Comparison of ENCODE assay signal across 7 mouse cellular contexts in the genomic region with DNA sequence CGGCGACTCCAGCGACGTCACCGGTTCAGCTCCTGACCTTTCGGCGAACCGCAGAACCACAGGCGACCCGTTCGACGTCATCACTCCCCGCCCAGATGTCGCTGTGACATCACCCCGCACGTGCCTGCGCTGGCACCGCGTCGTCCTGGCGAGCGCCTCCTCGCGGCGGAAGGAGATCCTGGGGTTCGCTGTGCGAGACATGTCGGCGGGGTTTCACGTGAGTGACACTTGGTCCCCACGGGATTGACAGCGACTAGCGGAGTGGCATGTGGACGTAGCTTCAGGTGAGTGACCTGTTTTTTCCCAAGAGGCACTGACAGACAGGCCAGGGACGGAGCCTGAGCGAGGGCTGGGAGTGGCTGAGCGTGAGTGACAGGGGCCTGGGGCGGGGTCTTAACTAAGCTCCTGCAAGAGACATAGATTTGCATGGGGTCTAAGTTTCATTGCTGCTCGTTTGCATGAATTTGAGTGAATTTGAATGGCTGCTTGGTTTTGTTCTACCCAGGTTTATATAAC.
A peak's percentile ranks its signal among the peaks of the same experiment; 100 is the strongest.
DNase-seq lines count a peak whose midpoint lies in the region; ATAC-seq and TF ChIP-seq lines count a peak whose summit lies in the region.

No protein-coding gene starts in this region.

- no peaks in the 10 kb centered on the region for H3K4me1 ChIP-seq in embryonic facial prominence, embryonic 10.5 days
- no peaks in the 10 kb centered on the region for H3K4me1 ChIP-seq in limb, embryonic 10.5 days
- H3K4me1 ChIP-seq in midbrain, embryonic 13.5 days (replicated peaks): peaks cover 7% of the 10 kb centered on the region; the same call in 1 of the 2 replicates
- no peaks in the 10 kb centered on the region for H3K4me1 ChIP-seq in spleen, adult 2 months (ENCODE audit: control insufficient read depth, insufficient read depth, insufficient read length)

- peak overlapping the region; percentile 85 for H3K27ac ChIP-seq in embryonic facial prominence, embryonic 10.5 days (replicated peaks)
- H3K27ac ChIP-seq in limb, embryonic 10.5 days: peak overlapping the region; percentile 81
- peak overlapping the region; percentile 87 for H3K27ac ChIP-seq in midbrain, embryonic 13.5 days
- peak overlapping the region; percentile 60 for H3K27ac ChIP-seq in spleen, adult 2 months (ENCODE audit: insufficient read depth, low read length)

- peak; percentile 55 for ATAC-seq in granulocyte monocyte progenitor cell, adult 5-6 weeks (replicated peaks; ENCODE audit: poor library complexity, severe bottlenecking)
- ATAC-seq in midbrain, embryonic 13.5 days: peak; percentile 70

- no peaks in the 10 kb centered on the region for H3K27me3 ChIP-seq in embryonic facial prominence, embryonic 10.5 days (replicated peaks; ENCODE audit: low read depth, poor library complexity, severe bottlenecking)
- no peaks in the 10 kb centered on the region for H3K27me3 ChIP-seq in limb, embryonic 10.5 days (ENCODE audit: low read depth, poor library complexity, severe bottlenecking)
- no peaks in the 10 kb centered on the region for H3K27me3 ChIP-seq in midbrain, embryonic 13.5 days
- H3K27me3 ChIP-seq in spleen, adult 2 months (ENCODE audit: control insufficient read depth, insufficient read depth, low read length): no peaks in the 10 kb centered on the region

- peaks cover 45% of the 10 kb centered on the region for H3K9me3 ChIP-seq in embryonic facial prominence, embryonic 10.5 days
- H3K9me3 ChIP-seq in limb, embryonic 10.5 days (replicated peaks): peaks cover 14% of the 10 kb centered on the region; the same call in 1 of the 2 replicates
- H3K9me3 ChIP-seq in midbrain, embryonic 13.5 days: peaks cover 3% of the 10 kb centered on the region; the same call in 1 of the 2 replicates

- DNase-seq in adrenal gland, postnatal 10 days: peak; percentile 97
- DNase-seq in embryonic facial prominence, embryonic 10.5 days (ENCODE audit: low spot score): peak; percentile 91
- DNase-seq in kidney, adult 11 months: peak; percentile 91
- peak; percentile 93 for DNase-seq in limb, embryonic 10.5 days (ENCODE audit: low spot score)
- DNase-seq in spleen, adult 2 months (ENCODE audit: low read depth in 1 of 2, low spot score in 2 of 2): peak; percentile 92

- H3K9ac ChIP-seq in midbrain, embryonic 13.5 days (replicated peaks): peak overlapping the region; percentile 59

- TF ChIP-seq CTCF in spleen, adult 2 months (IDR thresholded peaks at IDR 0.05; ENCODE audit: extremely low read depth, insufficient read depth, insufficient read length, insufficient replicate concordance): peak; percentile 60; the same call in 1 of the 2 replicates

- H3K4me3 ChIP-seq in embryonic facial prominence, embryonic 10.5 days: peak overlapping the region; percentile 67
- peak overlapping the region; percentile 62 for H3K4me3 ChIP-seq in limb, embryonic 10.5 days
- H3K4me3 ChIP-seq in midbrain, embryonic 13.5 days (replicated peaks): peak overlapping the region; percentile 53
- peak overlapping the region; percentile 61 for H3K4me3 ChIP-seq in spleen, adult 2 months (ENCODE audit: extremely low read depth, insufficient read depth, insufficient read length)

- peak overlapping the region; percentile 57 for H3K4me2 ChIP-seq in midbrain, embryonic 13.5 days (replicated peaks)

- peaks cover 42% of the 10 kb centered on the region for H3K36me3 ChIP-seq in embryonic facial prominence, embryonic 10.5 days (replicated peaks)
- H3K36me3 ChIP-seq in limb, embryonic 10.5 days: peaks cover 44% of the 10 kb centered on the region
- peaks cover 39% of the 10 kb centered on the region for H3K36me3 ChIP-seq in midbrain, embryonic 13.5 days
- H3K36me3 ChIP-seq in spleen, adult 2 months (ENCODE audit: control insufficient read depth, insufficient read depth, low read length): peaks cover 13% of the 10 kb centered on the region

- WGBS in embryonic facial prominence, embryonic 10.5 days: 28% methylated on average over 39 of the region's 39 CpGs
- 20% methylated on average over 39 of the region's 39 CpGs for WGBS in limb, embryonic 10.5 days
- 23% methylated on average over 39 of the region's 39 CpGs for WGBS in midbrain, embryonic 13.5 days
- WGBS in spleen, adult 2 months: 12% methylated on average over 39 of the region's 39 CpGs

- TF ChIP-seq POLR2A in spleen, adult 2 months (IDR thresholded peaks at IDR 0.05; ENCODE audit: low read depth, low read length): no peak

Comparison
In these comparisons a context has a peak if more than half of its experiments do, and no peak if none do; other contexts are left out.
1. Peak in every context shown above with its lines: DNase-seq, ATAC-seq, H3K4me3 ChIP-seq and H3K27ac ChIP-seq.